In genomic region chr2:25616398-25616797, GRCm38 (mm10) we compare ENCODE assay signal across 10 mouse cellular contexts. TPM values are rescaled to one million over a fixed set of nuclear protein-coding genes. Genes with fewer than 3 reads are reported as not detected.
A peak's percentile ranks its signal among the peaks of the same experiment; 100 is the strongest.
DNase-seq lines count a peak whose midpoint lies in the region; ATAC-seq and TF ChIP-seq lines count a peak whose summit lies in the region.
"Had no signal": no experiment of that assay in that cellular context is flagged by ENCODE, and none has a peak within 500 bp of the region (broad histone marks: within the 10 kb centered on the region; RNA-seq: fewer than 3 reads in every experiment).

No protein-coding gene starts in this region.

- H3K4me1 ChIP-seq in kidney, postnatal 0 days (replicated peaks; ENCODE audit: insufficient read depth, low read length): peaks cover 13% of the 10 kb centered on the region
- H3K4me1 ChIP-seq in embryonic facial prominence, embryonic 10.5 days: peaks cover 19% of the 10 kb centered on the region
- H3K4me1 ChIP-seq in limb, embryonic 13.5 days: peaks cover 16% of the 10 kb centered on the region

- 9% methylated on average over 22 of the region's 22 CpGs for WGBS in kidney, postnatal 0 days
- 26% methylated on average over 22 of the region's 22 CpGs for WGBS in embryonic facial prominence, embryonic 10.5 days
- 23% methylated on average over 21 of the region's 22 CpGs for WGBS in limb, embryonic 13.5 days

- peak; percentile 53 to 61 for DNase-seq in cerebellum, postnatal 14 days
- no peak for DNase-seq in cerebellum, adult 8-10 months
- no peak for DNase-seq in kidney, postnatal 0 days (ENCODE audit: low spot score)
- no peak for DNase-seq in kidney, adult 11 months
- DNase-seq in embryonic facial prominence, embryonic 10.5 days (ENCODE audit: low spot score): no peak
- no peak for DNase-seq in urinary bladder, postnatal 10 days (ENCODE audit: low spot score)
- DNase-seq in ovary, postnatal 10 days (ENCODE audit: low spot score): no peak
- DNase-seq: kidney, postnatal 10 days; lung, adult 2 months had no signal

- peak overlapping the region; percentile 45 for H3K4me2 ChIP-seq in kidney, postnatal 0 days (ENCODE audit: low read length)
- peak overlapping the region; percentile 49 for H3K4me2 ChIP-seq in limb, embryonic 13.5 days (replicated peaks)

- TF ChIP-seq CTCF in kidney, postnatal 0 days (IDR thresholded peaks at IDR 0.05; ENCODE audit: low read depth): no peak

- no peaks in the 10 kb centered on the region for H3K9me3 ChIP-seq in kidney, postnatal 0 days (replicated peaks; ENCODE audit: low read length)
- H3K9me3 ChIP-seq in embryonic facial prominence, embryonic 10.5 days: no peaks in the 10 kb centered on the region
- no peaks in the 10 kb centered on the region for H3K9me3 ChIP-seq in limb, embryonic 13.5 days

- no peak for ATAC-seq in kidney, postnatal 0 days (replicated peaks; ENCODE audit: low FRiP score, low read depth)
- no peak for ATAC-seq in limb, embryonic 13.5 days (ENCODE audit: low FRiP score, low read depth)

- no peak overlapping the region for H3K27ac ChIP-seq in kidney, postnatal 0 days
- no peak overlapping the region; the same call in 1 of the 2 replicates for H3K27ac ChIP-seq in embryonic facial prominence, embryonic 10.5 days (replicated peaks)
- H3K27ac ChIP-seq in limb, embryonic 13.5 days: no peak overlapping the region

- H3K9ac ChIP-seq in kidney, postnatal 0 days (ENCODE audit: low read depth, low read length): no peak overlapping the region
- H3K9ac ChIP-seq in limb, embryonic 13.5 days: peak overlapping the region; percentile 51

- H3K27me3 ChIP-seq in kidney, postnatal 0 days (ENCODE audit: insufficient read depth, low read length): 0 out of 2 replicates have a peak, but pooled peaks cover 3% of the 10 kb centered on the region
- H3K27me3 ChIP-seq in embryonic facial prominence, embryonic 10.5 days (replicated peaks; ENCODE audit: low read depth, poor library complexity, severe bottlenecking): peaks cover 85% of the 10 kb centered on the region
- peaks cover 70% of the 10 kb centered on the region for H3K27me3 ChIP-seq in limb, embryonic 13.5 days

- H3K4me3 ChIP-seq in kidney, postnatal 0 days (replicated peaks; ENCODE audit: low read depth, low read length): 0 out of 2 replicates have a peak overlapping the region, but pooled peaks have one; percentile 7
- peak overlapping the region; percentile 33 for H3K4me3 ChIP-seq in embryonic facial prominence, embryonic 10.5 days
- H3K4me3 ChIP-seq in limb, embryonic 13.5 days: peak overlapping the region; percentile 24

- H3K36me3 ChIP-seq in kidney, postnatal 0 days (ENCODE audit: insufficient read depth, low read length): no peaks in the 10 kb centered on the region
- no peaks in the 10 kb centered on the region for H3K36me3 ChIP-seq in embryonic facial prominence, embryonic 10.5 days (replicated peaks)
- no peaks in the 10 kb centered on the region for H3K36me3 ChIP-seq in limb, embryonic 13.5 days

RNA-seq across cellular contexts. Expression of gene Ccdc183, which starts 1.1 kb away (rescaled TPM):
- polyA plus RNA-seq in kidney, postnatal 0 days (2015; fragmentation: Nextera tagmentation; extraction: Ambion mirVana): 0.32 and 0.34 TPM in 2 replicates
- 0.10 and 0.11 TPM in 2 replicates for polyA plus RNA-seq in embryonic facial prominence, embryonic 10.5 days (2016; fragmentation: Nextera tagmentation; extraction: Ambion mirVana)
- polyA plus RNA-seq in limb, embryonic 13.5 days (2015; fragmentation: Nextera tagmentation; extraction: Ambion mirVana): 0.18 and 0.36 TPM in 2 replicates
- polyA plus RNA-seq: lung, adult 2 months had no signal

RNA-seq across cellular contexts. Expression of gene Tmem141, which starts 5.4 kb away (rescaled TPM):
- polyA plus RNA-seq in kidney, postnatal 0 days (2015; fragmentation: Nextera tagmentation; extraction: Ambion mirVana): 41.7 and 43.8 TPM in 2 replicates
- 16.6 and 17.2 TPM in 2 replicates for polyA plus RNA-seq in embryonic facial prominence, embryonic 10.5 days (2016; fragmentation: Nextera tagmentation; extraction: Ambion mirVana)
- polyA plus RNA-seq in limb, embryonic 13.5 days (2015; fragmentation: Nextera tagmentation; extraction: Ambion mirVana): 27.2 and 28.7 TPM in 2 replicates

RNA-seq across cellular contexts. Expression of gene Rabl6, which starts 8.1 kb away (rescaled TPM):
- polyA plus RNA-seq in kidney, postnatal 0 days (2015; fragmentation: Nextera tagmentation; extraction: Ambion mirVana): 45.6 and 56.9 TPM in 2 replicates
- polyA plus RNA-seq in embryonic facial prominence, embryonic 10.5 days (2016; fragmentation: Nextera tagmentation; extraction: Ambion mirVana): 77.1 and 78.2 TPM in 2 replicates
- polyA plus RNA-seq in limb, embryonic 13.5 days (2015; fragmentation: Nextera tagmentation; extraction: Ambion mirVana): 76.9 and 83.8 TPM in 2 replicates

RNA-seq across cellular contexts. Expression of gene Fcna, which starts 11.4 kb away (rescaled TPM):
- 1.7 and 2.2 TPM in 2 replicates for polyA plus RNA-seq in kidney, postnatal 0 days (2015; fragmentation: Nextera tagmentation; extraction: Ambion mirVana)
- 0.49 and 0.57 TPM in 2 replicates for polyA plus RNA-seq in embryonic facial prominence, embryonic 10.5 days (2016; fragmentation: Nextera tagmentation; extraction: Ambion mirVana)
- 0.98 and 1.8 TPM in 2 replicates for polyA plus RNA-seq in limb, embryonic 13.5 days (2015; fragmentation: Nextera tagmentation; extraction: Ambion mirVana)

RNA-seq across cellular contexts. Expression of gene Ajm1, which starts 34.8 kb away (rescaled TPM):
- 0.15 and 0.16 TPM in 2 replicates for polyA plus RNA-seq in kidney, postnatal 0 days (2015; fragmentation: Nextera tagmentation; extraction: Ambion mirVana)
- 0.05 and 0.16 TPM in 2 replicates for polyA plus RNA-seq in embryonic facial prominence, embryonic 10.5 days (2016; fragmentation: Nextera tagmentation; extraction: Ambion mirVana)
- 0.85 and 1.0 TPM in 2 replicates for polyA plus RNA-seq in limb, embryonic 13.5 days (2015; fragmentation: Nextera tagmentation; extraction: Ambion mirVana)

Comparison
In these comparisons a context has a peak if more than half of its experiments do, and no peak if none do; other contexts are left out.
1. DNase-seq: peak in cerebellum, postnatal 14 days (2 of 2); none in cerebellum, adult 8-10 months (single experiment), kidney, postnatal 0 days (single experiment), kidney, adult 11 months (single experiment), embryonic facial prominence, embryonic 10.5 days (single experiment), urinary bladder, postnatal 10 days (single experiment) and ovary, postnatal 10 days (single experiment).
2. Peak in every context shown above with its lines, with median percentiles within 50 percentile points of each other: H3K4me3 ChIP-seq.